Mouse (Mus musculus) C2C12 (cell line): ENCODE data around the gene Echs1. TPM values are rescaled to one million over a fixed set of nuclear protein-coding genes. Genes with fewer than 3 reads are reported as not detected.
"Not testable (repeated sequence)": the region's sequence is repeated elsewhere in the genome, so short reads cannot be mapped to it uniquely, and the experiment has no call there.

ENCODE experiments used
- H3K27me3 ChIP-seq: one replicate; pipeline ENCODE4 v1.6.1; 2011; ENCODE audit not compliant: control insufficient read depth, insufficient read depth, insufficient read length
- H3K36me3 ChIP-seq: one replicate; pipeline ENCODE4 v1.6.1; 2011; ENCODE audit not compliant: control insufficient read depth, insufficient read depth
- H3K4me3 ChIP-seq: one replicate; pipeline ENCODE4 v1.5.1; 2011; ENCODE audit warnings: mild to moderate bottlenecking, control low read depth; ENCODE audit not compliant: poor library complexity, insufficient read depth, severe bottlenecking
- H3K79me2 ChIP-seq: one replicate; pipeline ENCODE4 v1.6.1; 2011; ENCODE audit not compliant: control insufficient read depth, insufficient read depth
- H3K79me3 ChIP-seq: one replicate; pipeline ENCODE4 v1.6.1; 2011; ENCODE audit warnings: low read depth, control low read depth
- H3ac ChIP-seq: one replicate; pipeline ENCODE3; 2011; ENCODE audit warnings: low read depth; ENCODE audit not compliant: control insufficient read depth, insufficient read length
- CEBPB ChIP-seq: IDR thresholded peaks from one replicate; pipeline ENCODE4 v1.6.1; 2011; ENCODE audit warnings: low read depth, mild to moderate bottlenecking, control low read depth, moderate library complexity
- CTCF ChIP-seq: IDR thresholded peaks from one replicate; pipeline ENCODE4 v1.5.1; 2011; ENCODE audit not compliant: control insufficient read depth, insufficient read depth, insufficient read length
- FOSL1 ChIP-seq: IDR thresholded peaks from one replicate; pipeline ENCODE4 v1.8.0; 2011; ENCODE audit warnings: mild to moderate bottlenecking, low read length; ENCODE audit not compliant: poor library complexity, insufficient read depth, severe bottlenecking
- MAX ChIP-seq: IDR thresholded peaks from one replicate; pipeline ENCODE4 v1.6.1; 2011; ENCODE audit warnings: mild to moderate bottlenecking, control low read depth
- MYOD1 ChIP-seq: IDR thresholded peaks from one replicate; pipeline ENCODE4 v1.6.1; 2011; ENCODE audit warnings: low read depth; ENCODE audit not compliant: control insufficient read depth, insufficient read length
- MYOG ChIP-seq: IDR thresholded peaks from one replicate; pipeline ENCODE4 v1.6.1; 2011; ENCODE audit not compliant: control insufficient read depth, insufficient read length; ENCODE audit errors: extremely low read depth
- USF1 ChIP-seq: IDR thresholded peaks from one replicate; pipeline ENCODE4 v1.6.1; 2011; ENCODE audit warnings: low read depth, mild to moderate bottlenecking, control low read depth, moderate library complexity
- polyA plus RNA-seq: library from polyadenylated mRNA; unstranded; fragments of >200 nt; fragmentation: generic; extraction: Trizol; gene quantifications from one replicate; pipeline ENCODE4 v1.2.1, GENCODE M21; 2012; ENCODE audit warnings: missing spikeins

The Echs1 gene
- polyA plus RNA-seq, 1 experiment, result 149 TPM

GRCm38 (mm10) chr7:140153383-140153782 is 37.1 kb upstream of the Echs1 start:
- TF ChIP-seq MYOG, result no peak
- TF ChIP-seq FOSL1, result no peak
- no peak for TF ChIP-seq MYOD1
- no peak for TF ChIP-seq USF1
- Histone ChIP-seq H3K79me3 (no peaks in the 10 kb centered on the region), H3K36me3 (no peaks in the 10 kb centered on the region), H3ac (no peak overlapping the region), H3K4me3 (no peak overlapping the region), H3K79me2 (no peaks in the 10 kb centered on the region), H3K27me3 (no peaks in the 10 kb centered on the region)

- Histone ChIP-seq H3ac (no peak overlapping the region), H3K4me3 (no peak overlapping the region), H3K79me2 (no peaks in the 10 kb centered on the region), H3K36me3 (peaks cover 3% of the 10 kb centered on the region), H3K79me3 (no peaks in the 10 kb centered on the region), H3K27me3 (no peaks in the 10 kb centered on the region)
- TF ChIP-seq CEBPB (no peak), FOSL1 (no peak), USF1 (no peak), MYOG (no peak), MAX (no peak), MYOD1 (no peak), CTCF (no peak)
Measured at GRCm38 (mm10) chr7:140144550-140144949, 28.3 kb upstream of the Echs1 start.

GRCm38 (mm10) chr7:140141350-140141749 is 25.1 kb upstream of the Echs1 start:
- TF ChIP-seq USF1 (no peak), CTCF (peak; percentile 39), MAX (no peak), CEBPB (no peak)

GRCm38 (mm10) chr7:140138021-140138310 is 21.7 kb upstream of the Echs1 start:
- Histone ChIP-seq H3K4me3 (peak overlapping the region; percentile 52), H3K79me3 (no peaks in the 10 kb centered on the region), H3K79me2 (no peaks in the 10 kb centered on the region), H3K36me3 (no peaks in the 10 kb centered on the region), H3ac (peak overlapping the region; percentile 95), H3K27me3 (no peaks in the 10 kb centered on the region)
- TF ChIP-seq MYOD1 (no peak), MAX (no peak), FOSL1 (no peak), USF1 (no peak), CTCF (no peak), MYOG (no peak)

More at GRCm38 (mm10) chr7:140141350-140141749, 25.1 kb upstream of the Echs1 start:
- no peaks in the 10 kb centered on the region for H3K79me3 ChIP-seq
- H3ac ChIP-seq, result no peak overlapping the region
- H3K4me3 ChIP-seq, result no peak overlapping the region
- H3K36me3 ChIP-seq, result no peaks in the 10 kb centered on the region
- H3K79me2 ChIP-seq, result no peaks in the 10 kb centered on the region
- H3K27me3 ChIP-seq, result no peaks in the 10 kb centered on the region

GRCm38 (mm10) chr7:140137135-140138020 is 21.1 kb upstream of the Echs1 start, which contains the start of gene Mtg1:
Gene Mtg1, plus strand, starts transcription at chr7:140137564.
- no peaks in the 10 kb centered on the region for H3K27me3 ChIP-seq
- peak; percentile 12 for TF ChIP-seq USF1
- TF ChIP-seq MYOG, result no peak
- TF ChIP-seq MAX, result peak; percentile 92
- TF ChIP-seq MYOD1, result no peak
- H3K79me2 ChIP-seq, result no peaks in the 10 kb centered on the region
- H3K79me3 ChIP-seq, result no peaks in the 10 kb centered on the region
- H3K36me3 ChIP-seq, result no peaks in the 10 kb centered on the region
- H3K4me3 ChIP-seq, result peak within 1 kb of the TSS; percentile 52
- peak within 1 kb of the TSS; percentile 95 for H3ac ChIP-seq

- TF ChIP-seq MYOG, result no peak
- no peak for TF ChIP-seq CTCF
- TF ChIP-seq MAX, result no peak
- TF ChIP-seq CEBPB, result no peak
- no peak for TF ChIP-seq USF1
- Histone ChIP-seq H3K27me3 (no peaks in the 10 kb centered on the region), H3K36me3 (no peaks in the 10 kb centered on the region), H3K79me2 (no peaks in the 10 kb centered on the region), H3K79me3 (no peaks in the 10 kb centered on the region), H3K4me3 (no peak overlapping the region), H3ac (no peak overlapping the region)
Measured at GRCm38 (mm10) chr7:140135106-140135770, 19.0 kb upstream of the Echs1 start.

- not testable (repeated sequence) for H3K36me3 ChIP-seq, H3K4me3 ChIP-seq, H3ac ChIP-seq, H3K79me3 ChIP-seq, H3K79me2 ChIP-seq, H3K27me3 ChIP-seq
Measured at GRCm38 (mm10) chr7:140134033-140134432, 17.8 kb upstream of the Echs1 start.

- H3K36me3 ChIP-seq, H3ac ChIP-seq, H3K27me3 ChIP-seq, H3K4me3 ChIP-seq, H3K79me3 ChIP-seq, H3K79me2 ChIP-seq: not testable (repeated sequence)
Measured at GRCm38 (mm10) chr7:140132184-140132583, 15.9 kb upstream of the Echs1 start.
